Mouse (Mus musculus): ENCODE data around the gene Slamf6. TPM values are rescaled to one million over a fixed set of nuclear protein-coding genes. Genes with fewer than 3 reads are reported as not detected.

Gene Slamf6
- polyA plus RNA-seq, 1 experiment from 2014 or later = 0.42 TPM

DNA sequence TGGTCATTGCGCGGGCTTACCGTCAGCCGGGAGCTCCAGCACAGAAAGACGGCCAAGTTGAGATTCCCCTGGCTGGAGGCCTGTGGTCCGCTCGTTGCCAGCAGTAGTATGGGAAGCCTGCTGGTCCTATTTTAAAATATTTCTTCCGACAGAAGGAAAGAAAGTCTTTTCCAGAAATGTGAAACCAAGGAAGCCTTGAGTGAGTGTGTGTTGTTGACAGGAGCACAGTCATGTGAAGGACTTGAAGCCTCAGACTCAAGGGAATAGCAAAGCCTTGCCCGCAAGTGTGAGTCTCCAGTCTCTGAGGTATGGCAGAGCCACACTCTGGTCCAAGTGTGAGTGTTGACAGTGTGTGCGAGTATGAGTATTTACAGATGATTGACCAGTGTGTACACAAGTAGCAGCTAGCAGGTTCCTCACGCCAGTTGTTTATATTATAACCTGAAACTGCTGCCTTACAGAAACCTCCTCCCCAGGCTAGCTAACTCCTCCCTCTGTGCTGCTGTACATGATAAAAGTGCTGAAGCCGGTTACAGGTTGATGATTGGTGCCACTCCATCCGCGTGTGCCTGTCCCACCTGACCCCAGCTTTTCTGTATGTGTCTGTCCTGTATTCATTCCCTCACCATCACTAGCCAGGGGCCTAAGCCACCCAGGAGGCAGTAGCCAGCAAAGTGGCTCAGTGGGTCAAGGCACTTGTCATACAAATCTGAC is 59.7 kb downstream of the Slamf6 start:
- Histone ChIP-seq H3K9me3 (ENCODE audit: control insufficient read depth) (no peaks in the 10 kb centered on the region), H3K4me2 (replicated peaks; ENCODE audit: low read depth) (no peak overlapping the region), H3K27ac (ENCODE audit: low read depth, low read length) (no peak overlapping the region), H3K4me3 (ENCODE audit: low read depth, low read length) (no peak overlapping the region), H3K4me1 (replicated peaks; ENCODE audit: control insufficient read depth, insufficient read depth, low read length) (no peaks in the 10 kb centered on the region), H3K9ac (ENCODE audit: low read depth, low read length) (no peak overlapping the region), H3K36me3 (ENCODE audit: control insufficient read depth, insufficient read depth) (no peaks in the 10 kb centered on the region), H3K27me3 (replicated peaks; ENCODE audit: control insufficient read depth, insufficient read depth, low read length) (no peaks in the 10 kb centered on the region)
- no peak for ATAC-seq
- no peak for TF ChIP-seq CTCF (IDR thresholded peaks at IDR 0.05; ENCODE audit: low read depth)
- WGBS = 79% methylated on average over 14 of the region's 14 CpGs

DNA sequence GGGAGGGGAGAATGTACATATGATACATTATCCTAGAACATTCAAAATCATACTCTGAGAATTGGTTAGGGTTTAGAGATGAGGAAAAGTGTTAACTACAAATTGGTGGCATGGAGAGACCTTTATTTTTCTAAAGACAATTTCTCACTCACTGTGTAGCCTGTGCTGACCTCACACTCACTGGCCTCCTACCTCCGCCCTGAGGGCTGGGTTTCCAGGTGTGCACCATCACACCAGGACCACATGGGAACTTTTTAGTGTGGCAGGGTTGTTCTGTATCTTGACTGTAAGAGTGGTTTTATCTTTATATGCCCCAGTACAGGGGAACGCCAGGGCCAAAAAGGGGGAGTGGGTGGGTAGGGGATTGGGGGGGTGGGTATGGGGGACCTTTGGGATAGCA is 60.6 kb downstream of the Slamf6 start:
- no peaks in the 10 kb centered on the region for H3K4me1 ChIP-seq (replicated peaks; ENCODE audit: control insufficient read depth, insufficient read depth, low read length)
- ATAC-seq = no peak
- no peaks in the 10 kb centered on the region for H3K27me3 ChIP-seq (replicated peaks; ENCODE audit: control insufficient read depth, insufficient read depth, low read length)
- no peak overlapping the region for H3K4me3 ChIP-seq (ENCODE audit: low read depth, low read length)
- no peak for TF ChIP-seq CTCF (IDR thresholded peaks at IDR 0.05; ENCODE audit: low read depth)
- H3K9ac ChIP-seq (ENCODE audit: low read depth, low read length) = no peak overlapping the region
- no peak overlapping the region for H3K4me2 ChIP-seq (replicated peaks; ENCODE audit: low read depth)
- H3K36me3 ChIP-seq (ENCODE audit: control insufficient read depth, insufficient read depth) = no peaks in the 10 kb centered on the region
- H3K27ac ChIP-seq (ENCODE audit: low read depth, low read length) = no peak overlapping the region
- H3K9me3 ChIP-seq (ENCODE audit: control insufficient read depth) = no peaks in the 10 kb centered on the region
- 88% methylated on average over 2 of the region's 2 CpGs for WGBS

DNA sequence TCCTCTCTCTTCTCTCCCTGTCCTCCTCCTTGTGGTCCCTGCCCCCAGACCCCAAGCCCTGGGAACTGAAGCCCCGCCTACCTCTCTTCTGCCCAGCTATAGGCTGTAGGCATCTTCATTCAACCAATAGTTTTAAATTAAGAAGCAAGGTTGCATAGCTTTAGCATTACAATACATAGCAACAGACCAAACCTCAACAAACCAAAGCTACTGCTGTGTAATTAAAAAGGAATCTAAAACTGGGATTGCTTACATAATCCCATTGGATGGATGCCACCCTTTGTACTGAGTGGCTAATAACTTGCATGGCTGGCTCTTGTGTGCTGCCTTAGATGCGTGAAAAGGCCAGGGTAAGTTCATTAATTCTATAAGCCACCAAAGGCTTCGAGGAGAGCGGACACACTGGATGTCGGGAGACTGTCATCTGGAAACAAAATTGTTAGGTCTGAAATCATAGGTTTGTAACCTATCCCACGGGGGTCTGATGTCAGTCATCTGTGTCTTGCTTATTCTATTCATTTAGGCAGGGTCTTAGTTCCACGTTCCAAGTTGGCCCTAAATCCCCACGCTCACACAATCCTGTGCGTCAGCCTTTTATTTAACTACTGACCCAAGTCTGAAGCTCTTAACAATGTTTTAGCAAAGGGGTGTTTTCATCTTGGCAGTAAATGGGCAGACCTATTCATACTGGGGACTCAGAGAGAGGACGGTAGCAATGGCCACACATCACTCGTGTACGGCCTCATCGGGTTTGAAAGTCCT is 62.8 kb downstream of the Slamf6 start:
- no peak for ATAC-seq
- Histone ChIP-seq H3K27ac (ENCODE audit: low read depth, low read length) (no peak overlapping the region), H3K4me3 (ENCODE audit: low read depth, low read length) (no peak overlapping the region), H3K4me2 (replicated peaks; ENCODE audit: low read depth) (no peak overlapping the region), H3K36me3 (ENCODE audit: control insufficient read depth, insufficient read depth) (no peaks in the 10 kb centered on the region), H3K9ac (ENCODE audit: low read depth, low read length) (no peak overlapping the region), H3K27me3 (replicated peaks; ENCODE audit: control insufficient read depth, insufficient read depth, low read length) (no peaks in the 10 kb centered on the region), H3K4me1 (replicated peaks; ENCODE audit: control insufficient read depth, insufficient read depth, low read length) (no peaks in the 10 kb centered on the region), H3K9me3 (ENCODE audit: control insufficient read depth) (no peaks in the 10 kb centered on the region)
- no peak for TF ChIP-seq CTCF (IDR thresholded peaks at IDR 0.05; ENCODE audit: low read depth)
- WGBS = 90% methylated on average over 13 of the region's 13 CpGs

DNA sequence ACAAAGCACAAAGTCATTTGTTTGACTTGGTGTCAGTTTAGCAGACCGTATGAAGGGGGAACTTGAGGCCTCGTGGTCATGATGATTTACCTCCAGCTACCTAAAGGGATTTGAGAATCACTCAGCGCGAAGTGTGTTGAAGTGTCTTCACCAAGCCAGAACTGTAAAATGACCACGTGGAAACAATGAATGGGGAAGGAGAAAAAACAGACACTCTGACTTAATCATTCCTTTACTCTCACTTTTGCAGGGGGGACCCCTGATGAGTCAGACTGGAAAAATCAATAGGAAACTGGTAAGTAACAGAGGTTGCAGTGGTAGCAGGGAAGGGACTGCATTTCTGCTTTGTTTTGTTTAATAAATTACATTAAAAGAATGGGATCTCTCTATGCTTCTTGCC is 64.9 kb downstream of the Slamf6 start:
- Histone ChIP-seq H3K4me2 (replicated peaks; ENCODE audit: low read depth) (no peak overlapping the region), H3K9me3 (ENCODE audit: control insufficient read depth) (no peaks in the 10 kb centered on the region), H3K36me3 (ENCODE audit: control insufficient read depth, insufficient read depth) (no peaks in the 10 kb centered on the region), H3K4me1 (replicated peaks; ENCODE audit: control insufficient read depth, insufficient read depth, low read length) (no peaks in the 10 kb centered on the region), H3K27ac (ENCODE audit: low read depth, low read length) (no peak overlapping the region), H3K27me3 (replicated peaks; ENCODE audit: control insufficient read depth, insufficient read depth, low read length) (no peaks in the 10 kb centered on the region), H3K4me3 (ENCODE audit: low read depth, low read length) (no peak overlapping the region), H3K9ac (ENCODE audit: low read depth, low read length) (no peak overlapping the region)
- no peak for TF ChIP-seq CTCF (IDR thresholded peaks at IDR 0.05; ENCODE audit: low read depth)
- 59% methylated on average over 5 of the region's 5 CpGs for WGBS
- no peak for ATAC-seq

DNA sequence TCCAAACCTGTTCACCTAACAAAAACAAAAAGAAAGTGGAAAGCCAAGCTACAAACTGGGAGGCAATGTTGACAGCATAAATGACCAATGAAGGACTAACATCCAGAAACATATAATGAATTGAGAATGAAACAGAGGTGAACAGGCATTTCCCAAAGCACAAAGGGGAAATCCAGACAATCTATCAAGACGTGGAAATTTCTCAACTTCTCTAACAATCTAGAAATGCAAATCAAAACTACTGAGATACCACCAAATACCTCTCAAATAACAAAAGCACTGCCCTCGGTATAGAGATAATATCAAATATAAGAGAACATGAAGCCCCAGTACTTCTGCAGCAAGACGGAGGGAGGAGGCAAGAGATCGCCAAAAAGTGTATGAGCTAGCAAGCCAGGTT is 65.4 kb downstream of the Slamf6 start:
- 75% methylated on average over 4 of the region's 4 CpGs for WGBS
- H3K4me1 ChIP-seq (replicated peaks; ENCODE audit: control insufficient read depth, insufficient read depth, low read length) = no peaks in the 10 kb centered on the region
- no peak overlapping the region for H3K4me3 ChIP-seq (ENCODE audit: low read depth, low read length)
- H3K9ac ChIP-seq (ENCODE audit: low read depth, low read length) = no peak overlapping the region
- TF ChIP-seq CTCF (IDR thresholded peaks at IDR 0.05; ENCODE audit: low read depth) = no peak
- H3K4me2 ChIP-seq (replicated peaks; ENCODE audit: low read depth) = no peak overlapping the region
- H3K27ac ChIP-seq (ENCODE audit: low read depth, low read length) = no peak overlapping the region
- no peaks in the 10 kb centered on the region for H3K36me3 ChIP-seq (ENCODE audit: control insufficient read depth, insufficient read depth)
- no peaks in the 10 kb centered on the region for H3K27me3 ChIP-seq (replicated peaks; ENCODE audit: control insufficient read depth, insufficient read depth, low read length)
- no peaks in the 10 kb centered on the region for H3K9me3 ChIP-seq (ENCODE audit: control insufficient read depth)
- ATAC-seq = no peak

DNA sequence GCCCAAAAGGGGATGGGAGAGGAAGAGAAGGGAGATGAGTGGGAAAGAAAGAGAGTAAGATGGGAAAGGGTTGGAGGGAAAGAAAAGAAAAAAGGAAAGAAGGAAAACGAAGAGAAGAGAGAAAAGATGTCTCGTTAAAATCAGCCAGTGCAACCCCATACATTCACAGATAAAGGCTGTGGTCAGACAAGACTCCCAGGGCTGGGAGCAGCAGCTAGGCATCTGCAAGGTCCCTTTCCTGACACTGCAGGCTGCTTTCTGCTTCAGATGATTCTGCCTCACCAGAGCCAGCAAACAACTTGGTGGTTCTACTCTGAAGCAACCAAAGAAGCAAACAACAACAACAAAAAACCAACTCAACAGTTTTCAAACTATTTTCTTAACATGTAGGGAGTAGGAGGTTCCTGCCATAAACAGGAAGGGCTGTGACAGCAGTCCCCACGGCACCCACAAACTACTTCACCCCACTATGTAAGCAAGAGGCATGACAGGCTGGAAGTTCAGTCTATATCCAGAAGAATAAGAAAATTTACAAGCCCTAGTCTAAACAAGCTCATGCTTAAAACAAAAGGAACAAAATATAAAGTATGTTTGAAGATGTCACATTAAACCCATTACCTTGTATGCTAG is 66.2 kb downstream of the Slamf6 start:
- Histone ChIP-seq H3K9ac (ENCODE audit: low read depth, low read length) (no peak overlapping the region), H3K27ac (ENCODE audit: low read depth, low read length) (no peak overlapping the region), H3K4me1 (replicated peaks; ENCODE audit: control insufficient read depth, insufficient read depth, low read length) (no peaks in the 10 kb centered on the region), H3K36me3 (ENCODE audit: control insufficient read depth, insufficient read depth) (no peaks in the 10 kb centered on the region), H3K4me3 (ENCODE audit: low read depth, low read length) (no peak overlapping the region), H3K9me3 (ENCODE audit: control insufficient read depth) (no peaks in the 10 kb centered on the region), H3K27me3 (replicated peaks; ENCODE audit: control insufficient read depth, insufficient read depth, low read length) (no peaks in the 10 kb centered on the region), H3K4me2 (replicated peaks; ENCODE audit: low read depth) (no peak overlapping the region)
- WGBS = 62% methylated on average over 3 of the region's 3 CpGs
- no peak for ATAC-seq
- no peak for TF ChIP-seq CTCF (IDR thresholded peaks at IDR 0.05; ENCODE audit: low read depth)

Data from intestine, postnatal 0 days (tissue).